Mouse (Mus musculus): ENCODE data around the gene Tm4sf1.

DNA sequence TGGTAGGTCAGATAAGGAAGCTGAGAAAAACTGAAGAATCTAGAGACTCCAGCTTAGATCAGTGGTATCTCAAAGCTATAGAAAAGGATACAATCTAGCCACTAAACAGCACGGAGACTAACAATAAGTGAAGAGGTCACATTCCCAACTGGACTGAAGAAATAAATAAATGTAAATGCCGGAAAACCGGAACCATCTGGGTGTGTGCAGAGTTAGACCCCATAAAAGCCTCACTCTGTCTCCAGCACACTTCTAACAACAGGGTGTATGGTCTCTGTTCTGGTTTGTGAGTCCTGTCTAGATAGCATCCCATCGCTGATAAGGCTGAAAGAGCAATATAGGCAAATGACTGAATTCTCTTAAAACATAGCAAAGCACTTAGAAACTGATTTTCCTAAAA, 6.2 kb downstream of the Tm4sf1 start:
- TF ChIP-seq CTCF (IDR thresholded peaks at IDR 0.05; ENCODE audit: extremely low read depth, insufficient read depth, low read length) (no peak), POLR2A (IDR thresholded peaks at IDR 0.05; ENCODE audit: extremely low read depth, insufficient read depth, low read length) (no peak)

Measured in cortical plate, adult 2 months (tissue).